Mouse (Mus musculus) spleen, postnatal 14 days (tissue): ENCODE data around the gene Cerk.
A peak's percentile ranks its signal among the peaks of the same experiment; 100 is the strongest.
"Not testable (repeated sequence)": the region's sequence is repeated elsewhere in the genome, so short reads cannot be mapped to it uniquely, and the experiment has no call there.

Source experiments
- DNase-seq, 2 experiments: peaks; one replicate each; pipeline ENCODE4 v3.0.0; 2021 to 2022; ENCODE audit warnings: low spot score in 2 of 2

The Cerk gene

GRCm38 (mm10) chr15:86212193-86212592 lies 26.3 kb upstream of the Cerk start:
- not testable (repeated sequence) for DNase-seq

- DNase-seq, result no peak
Measured at GRCm38 (mm10) chr15:86206385-86206784, 20.4 kb upstream of the Cerk start.

- peak; percentile 57 to 77 for DNase-seq
Measured at GRCm38 (mm10) chr15:86205300-86205699, 19.4 kb upstream of the Cerk start.

- no peak for DNase-seq
Measured at GRCm38 (mm10) chr15:86203942-86204561, 18.1 kb upstream of the Cerk start.

- DNase-seq, result no peak
Measured at GRCm38 (mm10) chr15:86203292-86203793, 17.4 kb upstream of the Cerk start.

- DNase-seq, result peak in 1 of 2 experiments; percentile 43
Measured at GRCm38 (mm10) chr15:86202640-86203039, 16.7 kb upstream of the Cerk start.

- DNase-seq, result no peak
Measured at GRCm38 (mm10) chr15:86201696-86202330, 15.9 kb upstream of the Cerk start.

- DNase-seq, result no peak
Measured at GRCm38 (mm10) chr15:86201095-86201494, 15.2 kb upstream of the Cerk start.

GRCm38 (mm10) chr15:86200169-86200568 lies 14.2 kb upstream of the Cerk start:
- no peak for DNase-seq

- DNase-seq, result no peak
Measured at GRCm38 (mm10) chr15:86199482-86199881, 13.5 kb upstream of the Cerk start.

GRCm38 (mm10) chr15:86199052-86199451 lies 13.1 kb upstream of the Cerk start:
- no peak for DNase-seq

GRCm38 (mm10) chr15:86194676-86195453 lies 8.9 kb upstream of the Cerk start:
- DNase-seq, result not testable (repeated sequence)

- DNase-seq, result no peak
Measured at GRCm38 (mm10) chr15:86191933-86192332, 6.0 kb upstream of the Cerk start.

GRCm38 (mm10) chr15:86191505-86191904 lies 5.6 kb upstream of the Cerk start:
- no peak for DNase-seq

- no peak for DNase-seq
Measured at GRCm38 (mm10) chr15:86190387-86190786, 4.4 kb upstream of the Cerk start.

GRCm38 (mm10) chr15:86188746-86189470 lies 3.0 kb upstream of the Cerk start:
- DNase-seq, result no peak

- DNase-seq, result no peak
Measured at GRCm38 (mm10) chr15:86188186-86188585, 2.2 kb upstream of the Cerk start.

- DNase-seq, result no peak
Measured at GRCm38 (mm10) chr15:86186686-86187085, 745 bp upstream of the Cerk start.

GRCm38 (mm10) chr15:86184851-86185688 lies 871 bp downstream of the Cerk start:
- DNase-seq, result no peak

GRCm38 (mm10) chr15:86184071-86184470 lies 1.9 kb downstream of the Cerk start:
- DNase-seq, result no peak

GRCm38 (mm10) chr15:86183484-86183883 lies 2.5 kb downstream of the Cerk start:
- DNase-seq, result no peak
